Mouse (Mus musculus): ENCODE data around the gene Vmn1r32.

DNA sequence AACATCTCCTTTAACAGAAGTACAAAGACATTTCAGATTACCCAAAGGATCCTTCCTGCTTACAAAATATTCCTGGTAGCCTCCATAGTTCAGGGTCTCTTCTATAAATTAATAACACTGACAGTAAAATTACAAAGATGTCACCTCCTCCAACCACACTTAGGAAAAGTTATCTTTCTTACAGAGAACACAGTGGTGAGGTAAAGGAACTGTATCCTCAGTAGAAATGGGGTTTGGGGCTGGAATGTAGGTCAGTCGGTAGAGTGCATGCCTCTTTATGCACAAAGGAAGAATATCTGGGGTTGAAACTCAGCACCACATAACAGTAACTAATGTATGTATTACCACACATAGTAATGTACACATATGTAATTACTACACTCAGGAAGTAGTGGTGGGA, at the start of gene Vmn1r32:
- TF ChIP-seq POLR2A (IDR thresholded peaks at IDR 0.05; ENCODE audit: extremely low read depth, insufficient read depth, low read length) (no peak), CTCF (IDR thresholded peaks at IDR 0.05; ENCODE audit: extremely low read depth, insufficient read depth, low read length) (no peak)
